Mouse (Mus musculus): ENCODE measurements around the gene Gm26602. TPM values are rescaled to one million over a fixed set of nuclear protein-coding genes. Genes with fewer than 3 reads are reported as not detected.

Gene Gm26602
- polyA plus RNA-seq, 1 experiment from 2014 or later = 11.0 TPM

GRCm38 (mm10) chr10:79929967-79930825 is 19.5 kb downstream of the Gm26602 start:
- no peaks in the 10 kb centered on the region for H3K27me3 ChIP-seq (replicated peaks)
- H3K4me3 ChIP-seq = no peak overlapping the region
- peaks cover 51% of the 10 kb centered on the region for H3K36me3 ChIP-seq
- peaks cover 86% of the 10 kb centered on the region for H3K4me1 ChIP-seq
- ATAC-seq = no peak
- no peaks in the 10 kb centered on the region for H3K9me3 ChIP-seq (replicated peaks)
- H3K27ac ChIP-seq = peak overlapping the region; percentile 88
- 86% methylated on average over 18 of the region's 18 CpGs for WGBS (ENCODE audit: insufficient replicate concordance)
- peak overlapping the region; percentile 96 for H3K4me2 ChIP-seq
- no peak overlapping the region for H3K9ac ChIP-seq

DNA sequence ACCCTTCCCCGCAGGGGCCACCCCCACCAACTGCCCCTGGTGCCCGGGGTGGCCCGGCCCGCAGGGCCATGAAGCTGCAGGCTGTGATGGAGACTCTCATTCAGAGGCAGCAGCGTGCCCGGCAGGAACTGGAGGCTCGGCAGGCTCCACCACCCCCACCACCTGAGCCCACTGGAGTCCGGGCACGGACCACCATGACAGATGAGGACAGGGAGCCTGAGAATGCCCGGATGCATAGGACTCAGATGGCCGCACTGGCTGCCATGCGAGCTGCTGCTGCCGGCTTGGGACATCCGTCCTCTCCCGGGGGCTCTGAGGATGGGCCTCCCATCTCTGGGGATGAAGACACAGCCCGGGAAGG is 20.1 kb downstream of the Gm26602 start:
- WGBS (ENCODE audit: insufficient replicate concordance) = 84% methylated on average over 16 of the region's 16 CpGs
- 0 out of 2 replicates have a peak overlapping the region, but pooled peaks have one; percentile 96 for H3K4me2 ChIP-seq
- no peaks in the 10 kb centered on the region for H3K9me3 ChIP-seq (replicated peaks)
- no peak for ATAC-seq
- no peaks in the 10 kb centered on the region for H3K27me3 ChIP-seq (replicated peaks)
- peaks cover 88% of the 10 kb centered on the region for H3K4me1 ChIP-seq
- no peak overlapping the region for H3K27ac ChIP-seq
- H3K4me3 ChIP-seq = no peak overlapping the region
- H3K36me3 ChIP-seq = peaks cover 57% of the 10 kb centered on the region
- no peak overlapping the region for H3K9ac ChIP-seq

DNA sequence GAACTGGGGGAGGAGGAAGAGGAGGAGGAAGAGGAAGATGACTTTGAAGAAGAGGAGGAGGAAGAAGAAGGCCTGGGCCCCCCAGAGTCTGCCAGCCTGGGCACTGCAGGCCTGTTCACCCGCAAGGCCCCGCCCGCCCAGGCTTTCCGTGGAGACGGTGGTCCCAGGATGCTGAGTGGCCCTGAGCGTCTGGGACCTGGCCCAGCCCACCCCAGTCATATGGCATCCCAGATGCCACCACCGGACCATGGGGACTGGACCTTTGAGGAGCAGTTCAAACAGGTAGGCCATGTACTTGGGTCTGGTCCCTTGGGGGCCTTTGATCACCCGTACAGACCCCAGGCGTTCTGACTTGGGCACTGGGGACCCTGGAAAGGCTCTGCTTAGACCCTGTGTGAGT is 21.1 kb downstream of the Gm26602 start:
- H3K4me2 ChIP-seq = 0 out of 2 replicates have a peak overlapping the region, but pooled peaks have one; percentile 2
- H3K36me3 ChIP-seq = peaks cover 65% of the 10 kb centered on the region
- peaks cover 89% of the 10 kb centered on the region for H3K4me1 ChIP-seq
- H3K4me3 ChIP-seq = no peak overlapping the region
- H3K27ac ChIP-seq = no peak overlapping the region
- H3K9me3 ChIP-seq (replicated peaks) = no peaks in the 10 kb centered on the region
- 75% methylated on average over 9 of the region's 9 CpGs for WGBS (ENCODE audit: insufficient replicate concordance)
- ATAC-seq = no peak
- H3K9ac ChIP-seq = no peak overlapping the region
- H3K27me3 ChIP-seq (replicated peaks) = no peaks in the 10 kb centered on the region

DNA sequence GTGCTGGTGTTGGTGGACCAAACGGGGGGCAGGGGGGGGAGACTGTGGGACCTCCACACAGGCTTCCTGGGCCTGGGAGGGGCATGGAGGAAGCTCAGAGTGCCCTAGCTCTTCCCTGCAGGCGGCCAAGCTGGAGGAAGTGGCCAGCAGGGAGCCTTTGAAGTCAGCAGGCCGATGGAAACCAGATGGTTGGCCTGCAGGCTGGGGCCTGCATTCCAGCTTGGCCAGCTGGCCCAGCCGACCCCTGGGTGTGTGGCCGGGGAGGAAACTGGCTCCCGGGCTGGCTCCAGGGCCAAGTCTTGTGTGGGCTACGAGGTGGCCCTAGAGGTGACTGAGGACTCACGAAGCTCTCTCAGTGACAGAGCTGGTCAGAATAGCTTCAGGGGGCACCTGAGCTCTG is 22.1 kb downstream of the Gm26602 start:
- H3K4me1 ChIP-seq = peaks cover 98% of the 10 kb centered on the region
- WGBS (ENCODE audit: insufficient replicate concordance) = 55% methylated on average over 8 of the region's 8 CpGs
- ATAC-seq = no peak
- no peak overlapping the region for H3K4me3 ChIP-seq
- peaks cover 73% of the 10 kb centered on the region for H3K36me3 ChIP-seq
- peak overlapping the region; percentile 18; the same call in 1 of the 2 replicates for H3K27ac ChIP-seq
- H3K9me3 ChIP-seq (replicated peaks) = no peaks in the 10 kb centered on the region
- no peak overlapping the region for H3K9ac ChIP-seq
- H3K4me2 ChIP-seq = peak overlapping the region; percentile 26; the same call in 1 of the 2 replicates
- H3K27me3 ChIP-seq (replicated peaks) = no peaks in the 10 kb centered on the region

GRCm38 (mm10) chr10:79933145-79933679 is 22.6 kb downstream of the Gm26602 start:
- Histone ChIP-seq H3K4me1 (peaks cover 98% of the 10 kb centered on the region), H3K4me2 (0 out of 2 replicates have a peak overlapping the region, but pooled peaks have one; percentile 26), H3K27ac (0 out of 2 replicates have a peak overlapping the region, but pooled peaks have one; percentile 18), H3K9me3 (replicated peaks) (no peaks in the 10 kb centered on the region), H3K9ac (0 out of 2 replicates have a peak overlapping the region, but pooled peaks have one; percentile 4), H3K4me3 (no peak overlapping the region), H3K27me3 (replicated peaks) (no peaks in the 10 kb centered on the region), H3K36me3 (peaks cover 78% of the 10 kb centered on the region)
- WGBS (ENCODE audit: insufficient replicate concordance) = 69% methylated on average over 9 of the region's 9 CpGs
- no peak for ATAC-seq

DNA sequence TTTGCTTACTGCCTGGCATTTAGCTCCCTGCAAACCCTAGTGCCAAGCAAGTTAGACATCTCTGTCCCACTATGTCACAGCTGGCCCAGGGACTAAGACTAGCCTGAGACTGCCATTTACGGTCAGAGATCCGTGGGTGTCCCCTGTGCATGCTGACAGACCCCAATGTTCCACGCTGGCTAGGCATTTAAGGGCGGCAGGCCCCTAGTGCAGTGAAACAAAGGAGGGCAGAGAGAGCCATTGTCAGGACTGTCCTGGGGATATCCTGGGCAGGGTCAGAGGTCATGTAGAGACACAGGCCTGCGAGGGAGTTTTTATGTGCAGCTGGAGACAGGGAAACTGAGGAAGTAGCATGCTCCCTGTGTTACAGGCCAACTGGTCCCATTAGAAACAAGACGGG is 23.2 kb downstream of the Gm26602 start:
- 72% methylated on average over 6 of the region's 6 CpGs for WGBS (ENCODE audit: insufficient replicate concordance)
- peaks cover 98% of the 10 kb centered on the region for H3K4me1 ChIP-seq
- H3K27me3 ChIP-seq (replicated peaks) = no peaks in the 10 kb centered on the region
- H3K36me3 ChIP-seq = peaks cover 82% of the 10 kb centered on the region
- 0 out of 2 replicates have a peak overlapping the region, but pooled peaks have one; percentile 6 for H3K4me2 ChIP-seq
- no peak for ATAC-seq
- H3K9ac ChIP-seq = 0 out of 2 replicates have a peak overlapping the region, but pooled peaks have one; percentile 4
- no peak overlapping the region for H3K4me3 ChIP-seq
- H3K27ac ChIP-seq = 0 out of 2 replicates have a peak overlapping the region, but pooled peaks have one; percentile 18
- H3K9me3 ChIP-seq (replicated peaks) = no peaks in the 10 kb centered on the region

GRCm38 (mm10) chr10:79934272-79934721 is 23.6 kb downstream of the Gm26602 start:
- H3K4me2 ChIP-seq = peak overlapping the region; percentile 6; the same call in 1 of the 2 replicates
- no peaks in the 10 kb centered on the region for H3K27me3 ChIP-seq (replicated peaks)
- H3K4me3 ChIP-seq = no peak overlapping the region
- no peaks in the 10 kb centered on the region for H3K9me3 ChIP-seq (replicated peaks)
- 65% methylated on average over 13 of the region's 13 CpGs for WGBS (ENCODE audit: insufficient replicate concordance)
- ATAC-seq = no peak
- peak overlapping the region; percentile 29; the same call in 1 of the 2 replicates for H3K27ac ChIP-seq
- H3K36me3 ChIP-seq = peaks cover 83% of the 10 kb centered on the region
- peaks cover 98% of the 10 kb centered on the region for H3K4me1 ChIP-seq
- H3K9ac ChIP-seq = no peak overlapping the region

DNA sequence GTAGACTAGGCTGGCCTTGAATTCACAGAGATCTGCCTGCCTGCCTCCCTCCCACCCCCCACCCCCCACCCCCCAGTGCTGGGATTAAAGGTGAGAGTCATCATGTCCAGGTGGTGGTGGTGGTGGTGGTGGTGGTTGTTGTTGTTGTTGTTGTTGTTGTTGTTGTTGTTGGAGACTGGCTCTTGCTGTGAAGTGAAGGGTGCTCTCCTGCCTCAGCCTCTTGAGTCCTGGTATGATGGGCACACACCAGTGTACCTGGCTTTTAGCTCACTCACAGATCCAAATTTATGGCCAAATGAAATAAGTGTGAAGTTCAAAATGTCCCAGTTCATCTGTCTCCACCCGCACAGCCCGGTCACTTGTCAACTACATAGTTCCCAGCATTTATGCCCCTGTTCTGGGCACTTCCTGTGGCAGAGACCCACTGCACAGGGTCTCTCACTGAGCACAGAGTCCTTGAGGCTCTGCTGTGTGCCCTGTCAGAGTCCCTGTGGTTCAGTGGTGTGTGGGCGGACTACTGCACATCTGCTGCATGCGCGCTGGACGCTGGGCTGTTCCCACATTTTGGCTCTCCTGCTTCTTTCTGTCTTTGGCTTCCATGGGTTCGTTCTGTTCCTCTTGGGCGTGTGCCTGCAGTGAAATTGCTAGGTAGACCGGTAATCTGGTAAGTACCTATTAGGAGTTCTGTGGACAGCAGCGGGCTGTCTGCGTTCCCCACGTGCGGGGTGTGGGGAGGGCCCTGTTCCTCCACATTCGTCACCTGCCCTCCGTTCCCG is 24.3 kb downstream of the Gm26602 start:
- Histone ChIP-seq H3K4me2 (no peak overlapping the region), H3K27ac (0 out of 2 replicates have a peak overlapping the region, but pooled peaks have one; percentile 29), H3K27me3 (replicated peaks) (no peaks in the 10 kb centered on the region), H3K9me3 (replicated peaks) (no peaks in the 10 kb centered on the region), H3K36me3 (peaks cover 84% of the 10 kb centered on the region), H3K4me1 (peaks cover 98% of the 10 kb centered on the region), H3K9ac (no peak overlapping the region), H3K4me3 (no peak overlapping the region)
- no peak for ATAC-seq
- 86% methylated on average over 16 of the region's 16 CpGs for WGBS (ENCODE audit: insufficient replicate concordance)

DNA sequence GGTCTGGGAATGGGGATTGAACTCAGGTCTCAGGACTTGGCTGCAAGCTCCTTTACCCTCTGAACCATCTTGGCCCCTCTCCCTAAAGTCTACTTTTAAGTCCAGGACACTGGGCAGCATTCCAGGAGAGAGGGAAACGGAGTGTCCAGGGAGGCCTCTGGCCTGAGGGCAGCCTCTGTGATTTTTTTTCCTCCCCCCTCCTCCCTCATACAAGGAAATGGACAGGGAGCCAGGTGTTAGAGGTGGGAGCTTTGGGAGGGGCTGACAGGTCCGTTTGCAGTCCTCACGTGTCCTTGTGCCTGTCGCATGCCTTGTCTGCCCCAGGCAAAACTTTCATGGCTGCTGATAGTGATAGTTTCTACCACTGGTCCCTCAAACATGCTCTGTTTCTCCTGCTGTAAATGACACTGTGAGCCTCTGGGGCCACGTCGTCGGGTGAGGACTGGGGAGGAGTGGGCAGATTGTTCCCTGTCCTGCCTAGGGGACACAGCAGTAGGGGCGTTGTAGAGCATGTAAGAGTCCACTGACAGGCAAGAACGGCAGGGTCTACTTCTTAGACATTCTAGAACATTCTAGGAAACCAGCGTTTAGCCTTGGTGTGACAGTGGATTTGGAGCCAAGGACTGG is 25.7 kb downstream of the Gm26602 start:
- peak overlapping the region; percentile 71 for H3K27ac ChIP-seq
- H3K36me3 ChIP-seq = peaks cover 79% of the 10 kb centered on the region
- ATAC-seq = no peak
- no peak overlapping the region for H3K9ac ChIP-seq
- no peaks in the 10 kb centered on the region for H3K9me3 ChIP-seq (replicated peaks)
- no peak overlapping the region for H3K4me3 ChIP-seq
- peaks cover 92% of the 10 kb centered on the region for H3K4me1 ChIP-seq
- WGBS (ENCODE audit: insufficient replicate concordance) = 63% methylated on average over 10 of the region's 10 CpGs
- H3K27me3 ChIP-seq (replicated peaks) = no peaks in the 10 kb centered on the region
- H3K4me2 ChIP-seq = peak overlapping the region; percentile 9; the same call in 1 of the 2 replicates

GRCm38 (mm10) chr10:79936911-79937441 is 26.3 kb downstream of the Gm26602 start:
- Histone ChIP-seq H3K9me3 (replicated peaks) (no peaks in the 10 kb centered on the region), H3K36me3 (peaks cover 79% of the 10 kb centered on the region), H3K4me2 (peak overlapping the region; percentile 9), H3K27ac (peak overlapping the region; percentile 71), H3K4me3 (no peak overlapping the region), H3K9ac (no peak overlapping the region), H3K27me3 (replicated peaks) (no peaks in the 10 kb centered on the region), H3K4me1 (peaks cover 92% of the 10 kb centered on the region)
- ATAC-seq = 0 out of 2 replicates have a peak, but pooled peaks have one; percentile 5
- 72% methylated on average over 27 of the region's 27 CpGs for WGBS (ENCODE audit: insufficient replicate concordance)
